ENCODE assay signal across 33 mouse cellular contexts in the genomic region with DNA sequence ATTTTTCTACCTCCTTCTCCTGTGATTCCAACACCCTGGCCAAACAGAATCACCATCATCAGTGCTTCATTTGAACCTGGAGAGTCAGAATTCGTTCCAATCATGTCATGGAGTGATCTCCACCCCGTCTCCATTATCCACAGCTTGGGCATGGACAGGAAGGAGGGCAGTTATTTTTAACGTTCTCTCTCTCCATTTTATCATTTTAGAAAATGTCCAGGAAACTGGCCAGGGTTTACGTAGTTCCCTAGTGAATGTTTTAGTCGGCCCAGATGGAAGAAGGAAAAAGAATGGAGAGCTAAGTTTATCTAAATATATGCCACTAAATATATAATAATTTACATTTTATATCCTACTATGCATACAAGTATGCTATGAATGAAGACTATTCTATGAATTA.
"Had no signal": no experiment of that assay in that cellular context is flagged by ENCODE, and none has a peak within 500 bp of the region (broad histone marks: within the 10 kb centered on the region; RNA-seq: fewer than 3 reads in every experiment).

No protein-coding gene starts in this region.

- DNase-seq: heart, postnatal 10 days; heart, postnatal 14 days; heart, postnatal 36 days; heart, postnatal 4 days; kidney, adult 11 months; kidney, adult 18-20 months; kidney, adult 2 months; kidney, adult 8-10 months; kidney, adult 9 months; kidney, postnatal 10 days; kidney, postnatal 14 days; kidney, postnatal 25 days; kidney, postnatal 36 days; kidney, postnatal 4 days; layer of hippocampus, adult 9-11 months had no signal

- H3K4me1 ChIP-seq: heart, embryonic 12.5 days; heart, embryonic 13.5 days; heart, embryonic 15.5 days; hindbrain, embryonic 10.5 days; hindbrain, embryonic 12.5 days; hindbrain, embryonic 13.5 days; hindbrain, embryonic 15.5 days; intestine, embryonic 15.5 days; kidney, embryonic 15.5 days had no signal

- H3K9ac ChIP-seq: heart, embryonic 12.5 days; heart, embryonic 13.5 days; heart, embryonic 15.5 days; hindbrain, embryonic 12.5 days; hindbrain, embryonic 13.5 days; hindbrain, embryonic 14.5 days; hindbrain, embryonic 15.5 days; intestine, embryonic 15.5 days; kidney, embryonic 15.5 days had no signal

- H3K36me3 ChIP-seq: heart, embryonic 12.5 days; heart, embryonic 13.5 days; heart, embryonic 15.5 days; hindbrain, embryonic 10.5 days; hindbrain, embryonic 12.5 days; hindbrain, embryonic 13.5 days; hindbrain, embryonic 15.5 days; intestine, embryonic 15.5 days; kidney, embryonic 15.5 days had no signal

- H3K4me3 ChIP-seq: heart, embryonic 12.5 days; heart, embryonic 13.5 days; heart, embryonic 15.5 days; hindbrain, embryonic 10.5 days; hindbrain, embryonic 12.5 days; hindbrain, embryonic 13.5 days; hindbrain, embryonic 15.5 days; intestine, embryonic 15.5 days; kidney, embryonic 15.5 days; layer of hippocampus, adult 2 months; left cerebral cortex, adult 2 months had no signal

- H3K27me3 ChIP-seq: heart, embryonic 12.5 days; heart, embryonic 13.5 days; heart, embryonic 15.5 days; hindbrain, embryonic 12.5 days; hindbrain, embryonic 13.5 days; hindbrain, embryonic 15.5 days; intestine, embryonic 15.5 days; kidney, embryonic 15.5 days had no signal

- H3K9me3 ChIP-seq: heart, embryonic 12.5 days; heart, embryonic 13.5 days; heart, embryonic 15.5 days; hindbrain, embryonic 10.5 days; hindbrain, embryonic 12.5 days; hindbrain, embryonic 13.5 days; hindbrain, embryonic 15.5 days; intestine, embryonic 15.5 days; kidney, embryonic 15.5 days had no signal

- H3K4me2 ChIP-seq: heart, embryonic 12.5 days; heart, embryonic 13.5 days; heart, embryonic 15.5 days; hindbrain, embryonic 12.5 days; hindbrain, embryonic 13.5 days; hindbrain, embryonic 14.5 days; hindbrain, embryonic 15.5 days; intestine, embryonic 15.5 days; kidney, embryonic 15.5 days had no signal

- ATAC-seq: hindbrain, embryonic 16.5 days; hindbrain, postnatal 0 days; inflammation-experienced regulatory T-cells, adult 6 months; intestine, embryonic 15.5 days; intestine, embryonic 16.5 days; intestine, postnatal 0 days had no signal

- H3K27ac ChIP-seq: heart, embryonic 13.5 days; heart, embryonic 15.5 days; hindbrain, embryonic 10.5 days; hindbrain, embryonic 12.5 days; hindbrain, embryonic 13.5 days; hindbrain, embryonic 14.5 days; hindbrain, embryonic 15.5 days; hindbrain, postnatal 0 days; intestine, embryonic 15.5 days; kidney, embryonic 15.5 days; kidney, postnatal 0 days; layer of hippocampus, adult 2 months; left cerebral cortex, adult 2 months had no signal
